Mouse (Mus musculus) heart, embryonic 11.5 days (tissue): ENCODE data around the gene C7. TPM values are rescaled to one million over a fixed set of nuclear protein-coding genes. Genes with fewer than 3 reads are reported as not detected.

ENCODE experiments used
- ATAC-seq: fragments of 200-750 bp; cut with Nextera tagmentation; replicated peaks from 2 replicates; pipeline ENCODE4 v1.8.0; 2017; ENCODE audit warnings: moderate library complexity; ENCODE audit not compliant: insufficient number of reproducible peaks, low FRiP score, low TSS enrichment
- H3K27ac ChIP-seq: fragments of 300-500 bp; sonication (generic); 2 replicates; pipeline ENCODE4 v1.5.1; 2014; ENCODE audit warnings: mild to moderate bottlenecking, low read depth, low read length
- H3K27me3 ChIP-seq: fragments of 300-500 bp; sonication (generic); 2 replicates; pipeline ENCODE4 v1.6.1; 2014; ENCODE audit warnings: mild to moderate bottlenecking, low read length, mixed read lengths; ENCODE audit not compliant: control insufficient read depth, insufficient read depth
- H3K36me3 ChIP-seq: fragments of 300-500 bp; sonication (generic); 2 replicates; pipeline ENCODE4 v1.6.1; 2014; ENCODE audit warnings: mild to moderate bottlenecking, low read length, moderate library complexity, mixed read lengths; ENCODE audit not compliant: control insufficient read depth, insufficient read depth
- H3K4me1 ChIP-seq: fragments of 300-500 bp; sonication (generic); 2 replicates; pipeline ENCODE4 v1.6.1; 2014; ENCODE audit warnings: low read length; ENCODE audit not compliant: control insufficient read depth, insufficient read depth
- H3K4me2 ChIP-seq: fragments of 300-500 bp; sonication (generic); 2 replicates; pipeline ENCODE4 v1.6.1; 2014; ENCODE audit warnings: mild to moderate bottlenecking, moderate library complexity
- H3K4me3 ChIP-seq: fragments of 300-500 bp; sonication (generic); 2 replicates; pipeline ENCODE4 v1.5.1; 2014; ENCODE audit warnings: low read depth, low read length
- H3K9ac ChIP-seq: fragments of 300-500 bp; sonication (generic); 2 replicates; pipeline ENCODE4 v1.6.1; 2014; ENCODE audit warnings: mild to moderate bottlenecking, low read depth, low read length, moderate library complexity
- H3K9me3 ChIP-seq: fragments of 300-500 bp; sonication (generic); replicated peaks from 2 replicates; pipeline ENCODE4 v1.6.1; 2016; ENCODE audit warnings: low read length; ENCODE audit not compliant: control insufficient read depth
- whole genome bisulfite sequencing: fragments of 180-500 bp; shearing (Covaris S2); extraction: QIAGEN DNeasy Blood & Tissue Kit; methylation state at CpG from one replicate; pipeline ENCODE4 v1.1.7; 2014; ENCODE audit not compliant: insufficient replicate concordance; 5-methylcytosine and 5-hydroxymethylcytosine counted together
- polyA plus RNA-seq: library from polyadenylated mRNA; unstranded; fragments of >200 nt; fragmentation: Nextera tagmentation; extraction: Ambion mirVana; gene quantifications from 2 replicates; pipeline ENCODE4 v1.2.1, GENCODE M21; 2014

Gene C7
- polyA plus RNA-seq, 1 experiment from 2014 or later = 0.14 TPM

DNA sequence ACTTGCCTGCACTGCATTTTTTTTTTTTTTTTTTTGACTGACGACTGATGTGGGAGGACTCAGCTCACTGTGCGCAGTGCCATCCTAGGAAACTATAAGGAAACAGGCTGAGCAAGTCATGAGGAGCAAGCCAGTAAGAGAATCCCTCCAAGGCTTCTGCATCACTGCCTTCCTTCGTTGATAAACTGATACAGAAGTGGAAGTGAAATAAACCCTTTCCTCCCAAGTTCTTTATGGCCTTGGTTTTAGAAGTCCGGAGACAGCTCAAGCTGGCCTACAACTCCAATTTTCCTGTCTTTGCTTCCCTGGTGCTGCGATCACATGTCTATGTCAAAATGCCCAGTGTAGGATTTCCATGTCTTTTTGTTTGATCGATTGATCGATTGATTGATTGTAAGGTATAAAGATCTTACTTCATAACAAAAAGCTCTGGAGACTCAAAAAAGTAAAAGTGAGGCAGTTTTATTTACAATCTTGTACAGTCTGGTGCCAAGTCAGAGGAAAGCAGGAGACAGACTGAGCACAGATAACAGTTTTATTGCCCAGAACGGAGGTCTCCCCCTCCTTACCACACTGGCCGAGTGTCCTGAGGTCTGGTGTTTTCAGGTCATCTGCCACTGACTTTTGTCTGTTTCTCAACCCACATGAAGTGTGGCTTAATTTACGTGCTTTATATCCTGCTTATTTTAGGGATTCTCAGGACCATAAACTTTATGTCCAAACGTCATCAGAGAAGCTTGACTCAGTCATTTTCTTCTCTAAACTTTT, 32.2 kb upstream of the C7 start:
- no peak overlapping the region for H3K27ac ChIP-seq
- H3K9me3 ChIP-seq = no peaks in the 10 kb centered on the region
- no peak overlapping the region for H3K9ac ChIP-seq
- no peak overlapping the region for H3K4me3 ChIP-seq
- H3K4me2 ChIP-seq = no peak overlapping the region
- no peaks in the 10 kb centered on the region for H3K4me1 ChIP-seq
- ATAC-seq = no peak
- WGBS = 82% methylated on average over 11 of the region's 11 CpGs
- no peaks in the 10 kb centered on the region; the same call in 1 of the 2 replicates for H3K36me3 ChIP-seq
- H3K27me3 ChIP-seq = no peaks in the 10 kb centered on the region

DNA sequence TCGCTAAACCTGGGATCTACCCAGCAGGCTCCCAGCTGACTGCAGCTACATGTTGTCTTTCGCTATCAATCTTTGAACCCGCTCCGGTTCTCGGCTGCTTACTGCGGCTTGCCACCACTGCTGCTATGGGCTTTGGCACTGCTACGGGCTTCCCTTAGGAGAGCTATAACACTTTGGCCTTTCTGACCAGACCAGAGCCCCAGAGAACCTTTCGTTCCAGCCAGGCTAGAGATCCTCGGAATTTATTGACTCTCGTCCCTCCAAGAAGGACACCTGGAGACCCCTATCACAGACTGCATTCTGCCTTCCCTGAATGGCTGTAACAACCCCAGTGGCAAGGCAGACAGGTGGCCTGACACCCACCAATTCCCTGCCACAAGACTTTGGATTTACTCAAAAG, 26.6 kb upstream of the C7 start:
- Histone ChIP-seq H3K4me1 (no peaks in the 10 kb centered on the region), H3K4me2 (no peak overlapping the region), H3K9ac (no peak overlapping the region), H3K27ac (no peak overlapping the region), H3K4me3 (no peak overlapping the region), H3K36me3 (no peaks in the 10 kb centered on the region), H3K9me3 (no peaks in the 10 kb centered on the region), H3K27me3 (no peaks in the 10 kb centered on the region)
- ATAC-seq = no peak
- WGBS = 88% methylated on average over 10 of the region's 10 CpGs

DNA sequence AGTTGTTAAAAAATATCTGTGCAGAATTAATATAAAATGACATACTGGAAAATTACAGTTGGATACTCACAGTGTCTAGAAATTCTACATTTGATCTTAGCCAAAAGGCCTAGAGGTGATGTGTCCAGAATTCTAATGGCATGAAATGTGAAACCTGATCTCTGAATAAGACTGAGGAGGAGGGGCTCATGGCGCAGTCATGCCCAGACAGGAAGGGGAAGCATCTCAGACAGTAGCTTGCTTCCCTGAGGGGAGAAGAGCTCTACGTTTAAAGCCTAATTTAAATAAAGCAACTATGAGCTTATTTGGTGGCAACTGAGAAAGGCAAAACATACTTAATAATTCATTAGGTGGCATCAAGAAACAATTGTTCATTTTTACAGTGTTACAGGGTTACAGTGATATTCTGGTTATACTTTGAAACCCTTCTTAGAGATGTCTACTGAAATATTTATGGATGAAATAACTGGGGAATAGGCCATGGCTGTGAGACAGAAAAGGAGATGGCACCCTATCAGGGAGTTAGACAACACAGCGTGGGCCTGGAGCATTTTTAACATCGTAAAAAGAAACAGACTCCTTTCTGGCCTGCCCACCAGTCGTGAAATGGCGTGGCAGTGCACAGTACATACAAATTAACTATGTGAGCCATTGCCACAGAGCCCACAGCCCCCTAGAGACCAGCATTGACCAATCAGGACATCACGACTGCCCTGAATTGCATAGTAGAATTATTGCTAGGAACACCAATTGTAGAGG, 25.5 kb upstream of the C7 start:
- H3K4me1 ChIP-seq = no peaks in the 10 kb centered on the region
- no peaks in the 10 kb centered on the region for H3K27me3 ChIP-seq
- H3K27ac ChIP-seq = no peak overlapping the region
- no peak overlapping the region for H3K9ac ChIP-seq
- no peaks in the 10 kb centered on the region for H3K9me3 ChIP-seq
- no peak for ATAC-seq
- 72% methylated on average over 7 of the region's 7 CpGs for whole genome bisulfite sequencing
- H3K4me3 ChIP-seq = no peak overlapping the region
- no peaks in the 10 kb centered on the region for H3K36me3 ChIP-seq
- H3K4me2 ChIP-seq = no peak overlapping the region

DNA sequence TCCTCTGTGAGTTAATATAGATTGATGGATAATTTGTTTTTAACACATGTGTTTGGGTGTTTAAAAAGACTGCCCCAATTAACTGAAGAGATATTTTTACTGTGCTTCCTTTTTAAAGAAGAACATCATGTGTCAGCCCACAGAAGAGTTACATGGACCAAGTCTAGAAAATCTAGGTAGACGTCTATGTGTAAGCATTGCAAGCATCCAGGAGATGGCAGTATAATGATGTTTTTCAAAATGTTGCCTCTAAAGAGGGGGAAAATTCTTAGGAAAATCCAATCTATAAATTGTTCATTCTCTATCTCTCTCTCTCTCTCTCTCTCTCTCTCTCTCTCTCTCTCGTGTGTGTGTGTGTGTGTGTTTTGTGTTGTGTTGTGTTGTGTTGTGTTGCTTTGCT, 22.6 kb upstream of the C7 start:
- H3K4me2 ChIP-seq = no peak overlapping the region
- H3K27me3 ChIP-seq = no peaks in the 10 kb centered on the region
- H3K27ac ChIP-seq = no peak overlapping the region
- H3K9me3 ChIP-seq = no peaks in the 10 kb centered on the region
- no peak overlapping the region for H3K9ac ChIP-seq
- H3K4me1 ChIP-seq = no peaks in the 10 kb centered on the region
- no peaks in the 10 kb centered on the region for H3K36me3 ChIP-seq
- H3K4me3 ChIP-seq = no peak overlapping the region
- 3% methylated on average over 2 of the region's 2 CpGs for WGBS
- no peak for ATAC-seq

DNA sequence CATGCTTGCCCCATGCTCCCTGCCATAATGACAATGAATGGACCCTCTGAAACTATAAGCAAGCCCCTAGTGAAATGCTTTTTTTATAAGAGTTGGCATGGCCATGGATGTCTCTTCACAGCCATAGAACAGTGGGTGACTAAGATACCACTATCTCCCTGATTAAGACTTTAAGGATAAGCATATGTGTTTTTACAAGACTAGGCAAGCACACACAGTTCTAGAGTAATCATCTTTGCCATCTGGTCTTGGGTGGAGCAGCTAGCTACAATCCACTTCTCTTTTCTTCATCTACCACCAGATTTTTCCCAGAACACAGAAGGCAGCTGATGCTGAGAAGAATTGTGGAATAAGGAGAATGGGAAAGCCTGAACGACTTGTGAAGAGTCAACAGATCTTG, 17.7 kb upstream of the C7 start:
- 74% methylated on average over 1 of the region's 1 CpGs for WGBS
- no peak overlapping the region for H3K4me2 ChIP-seq
- H3K4me1 ChIP-seq = no peaks in the 10 kb centered on the region
- no peak overlapping the region for H3K9ac ChIP-seq
- no peak for ATAC-seq
- no peaks in the 10 kb centered on the region for H3K27me3 ChIP-seq
- no peak overlapping the region for H3K27ac ChIP-seq
- H3K4me3 ChIP-seq = no peak overlapping the region
- no peaks in the 10 kb centered on the region for H3K36me3 ChIP-seq
- H3K9me3 ChIP-seq = no peaks in the 10 kb centered on the region

DNA sequence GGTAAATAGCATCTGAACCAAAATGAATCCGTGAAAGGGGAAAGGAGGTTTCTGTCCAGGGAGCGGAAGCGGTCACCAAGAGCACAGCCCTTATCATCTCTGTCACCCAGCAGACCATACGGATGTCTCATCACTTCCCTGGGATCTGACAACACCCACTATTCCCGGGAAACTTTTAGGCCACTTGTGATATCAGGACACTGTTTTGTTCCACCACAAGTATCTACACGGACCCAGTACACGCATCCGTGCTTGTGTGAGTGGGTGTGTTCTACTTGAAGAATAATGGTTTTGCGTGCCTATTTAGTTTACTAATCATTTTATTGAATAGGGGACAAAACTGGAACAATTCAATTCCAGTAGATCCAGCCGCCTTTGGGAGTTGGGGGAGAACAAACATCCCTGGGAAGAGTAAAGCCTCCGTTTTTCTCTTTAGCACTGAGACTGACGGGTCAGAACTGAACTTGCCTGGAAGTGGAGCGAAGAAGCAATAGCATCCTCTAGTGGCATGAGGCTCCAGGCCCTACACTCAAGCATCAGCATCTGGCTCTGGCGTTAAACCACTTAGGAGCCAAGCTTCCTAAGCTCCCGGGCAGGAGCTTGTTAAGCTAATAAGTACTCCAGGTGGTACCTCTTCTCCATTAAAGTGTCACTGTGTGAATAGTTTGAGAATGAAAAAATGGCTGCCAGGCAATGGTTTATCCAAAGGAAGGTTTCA, 5.4 kb upstream of the C7 start:
- peak overlapping the region; percentile 49 for H3K4me2 ChIP-seq
- no peak overlapping the region for H3K4me3 ChIP-seq
- H3K9ac ChIP-seq = no peak overlapping the region
- no peaks in the 10 kb centered on the region for H3K4me1 ChIP-seq
- 30% methylated on average over 15 of the region's 15 CpGs for WGBS
- H3K9me3 ChIP-seq = 0 out of 2 replicates have a peak, but pooled peaks cover 3% of the 10 kb centered on the region
- no peaks in the 10 kb centered on the region for H3K36me3 ChIP-seq
- no peak overlapping the region for H3K27ac ChIP-seq
- no peaks in the 10 kb centered on the region for H3K27me3 ChIP-seq
- no peak for ATAC-seq

DNA sequence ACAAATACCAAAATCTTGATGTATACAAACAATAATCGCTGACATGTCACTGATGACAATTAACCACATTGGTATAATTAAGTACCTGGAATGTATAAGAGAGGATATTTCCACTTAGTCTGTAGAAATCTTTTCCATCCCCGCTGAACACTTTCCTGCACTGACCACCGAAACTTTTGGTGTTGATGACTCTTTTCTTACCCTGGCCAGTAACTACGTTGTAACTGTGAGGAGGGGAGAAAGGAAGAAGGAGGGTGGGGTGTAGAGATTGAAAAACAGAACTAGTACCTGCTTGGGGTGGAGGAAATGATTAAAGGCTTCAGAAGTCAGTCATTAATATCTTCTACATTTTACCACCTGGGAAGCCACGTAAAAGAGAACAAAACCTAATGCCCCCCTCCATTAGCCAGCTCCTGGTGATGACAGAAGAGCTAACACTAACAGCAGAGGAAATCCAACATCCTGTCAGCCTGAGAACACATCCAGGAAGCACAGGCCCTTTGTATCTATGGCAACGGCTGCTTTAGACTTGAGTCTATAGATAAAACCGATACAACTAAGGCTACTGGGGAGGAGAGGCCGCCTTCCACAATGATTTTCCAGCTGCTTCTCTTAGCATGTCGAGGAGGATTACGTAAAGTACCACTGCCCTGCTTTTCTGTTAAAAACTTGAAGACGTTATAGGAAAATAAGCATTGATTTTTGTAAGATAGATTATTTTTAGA, 17.8 kb downstream of the C7 start:
- Histone ChIP-seq H3K27me3 (no peaks in the 10 kb centered on the region), H3K36me3 (no peaks in the 10 kb centered on the region), H3K4me3 (no peak overlapping the region), H3K9ac (no peak overlapping the region), H3K4me1 (no peaks in the 10 kb centered on the region; the same call in 1 of the 2 replicates), H3K9me3 (no peaks in the 10 kb centered on the region), H3K4me2 (peak overlapping the region; percentile 29; the same call in 1 of the 2 replicates), H3K27ac (no peak overlapping the region)
- 29% methylated on average over 11 of the region's 11 CpGs for WGBS
- ATAC-seq = peak; percentile 77

DNA sequence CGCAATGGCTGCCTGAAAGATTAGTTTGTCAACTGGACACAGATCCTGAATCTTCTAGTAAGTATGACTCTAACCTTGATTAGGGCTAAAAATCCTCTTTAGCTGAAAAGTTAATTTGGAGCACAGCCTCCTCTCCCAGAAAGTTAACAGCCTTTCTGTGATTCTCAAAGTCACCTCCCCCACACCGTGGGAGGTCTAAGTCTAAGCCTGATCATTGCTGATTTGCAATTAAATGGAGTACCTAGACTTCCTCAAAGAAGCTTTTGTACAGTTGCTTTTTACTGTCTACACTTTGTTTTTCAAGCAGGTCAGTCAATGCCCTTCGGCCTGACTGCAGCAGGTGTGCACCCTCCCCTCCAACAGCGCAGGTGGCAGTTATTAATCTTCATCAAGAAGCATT, 34.3 kb downstream of the C7 start:
- ATAC-seq = no peak
- Histone ChIP-seq H3K4me1 (no peaks in the 10 kb centered on the region), H3K4me2 (no peak overlapping the region), H3K4me3 (no peak overlapping the region), H3K27ac (no peak overlapping the region), H3K9ac (no peak overlapping the region), H3K9me3 (no peaks in the 10 kb centered on the region), H3K36me3 (no peaks in the 10 kb centered on the region), H3K27me3 (no peaks in the 10 kb centered on the region)
- 76% methylated on average over 4 of the region's 4 CpGs for WGBS
